ENCODE assay signal across 15 mouse cellular contexts in genomic region chr5:103857151-103857550, GRCm38 (mm10).
"Had no signal": no experiment of that assay in that cellular context is flagged by ENCODE, and none has a peak within 500 bp of the region (broad histone marks: within the 10 kb centered on the region; RNA-seq: fewer than 3 reads in every experiment).

No protein-coding gene starts in this region.

- H3K4me1 ChIP-seq: midbrain, embryonic 12.5 days had no signal

- H3K9me3 ChIP-seq: kidney, embryonic 15.5 days; limb, embryonic 12.5 days; liver, embryonic 13.5 days; lung, embryonic 15.5 days; midbrain, embryonic 12.5 days; neural tube, embryonic 13.5 days had no signal

- H3K27ac ChIP-seq: limb, embryonic 12.5 days; liver, embryonic 13.5 days; lung, embryonic 15.5 days; macrophage; midbrain, embryonic 12.5 days; neural tube, embryonic 13.5 days had no signal

- H3K4me2 ChIP-seq: kidney, embryonic 15.5 days; limb, embryonic 12.5 days; liver, embryonic 13.5 days; lung, embryonic 15.5 days; midbrain, embryonic 12.5 days; neural tube, embryonic 13.5 days had no signal

- H3K9ac ChIP-seq: kidney, embryonic 15.5 days; limb, embryonic 12.5 days; liver, embryonic 13.5 days; liver, postnatal 0 days; lung, embryonic 15.5 days; midbrain, embryonic 12.5 days had no signal

- DNase-seq: kidney, adult 2 months; kidney, postnatal 14 days; liver; liver, embryonic 13.5 days; liver, postnatal 0 days; lung, postnatal 14 days; right cerebral cortex, postnatal 25 days; thymus, adult 18-20 months; thymus, postnatal 14 days had no signal

- H3K4me3 ChIP-seq: kidney, embryonic 15.5 days; limb, embryonic 12.5 days; liver, embryonic 13.5 days; lung, embryonic 15.5 days; midbrain, embryonic 12.5 days; neural tube, embryonic 13.5 days had no signal

- H3K27me3 ChIP-seq: kidney, embryonic 15.5 days; limb, embryonic 12.5 days; liver, embryonic 13.5 days; lung, embryonic 15.5 days; midbrain, embryonic 12.5 days; neural tube, embryonic 13.5 days had no signal

- H3K36me3 ChIP-seq: lung, embryonic 15.5 days; midbrain, embryonic 12.5 days had no signal
